Mouse (Mus musculus) embryonic facial prominence, embryonic 11.5 days (tissue): Measurements from ENCODE around the gene Atp2a1. TPM values are rescaled to one million over a fixed set of nuclear protein-coding genes. Genes with fewer than 3 reads are reported as not detected.
A peak's percentile ranks its signal among the peaks of the same experiment; 100 is the strongest.

Experiments used
- ATAC-seq: fragments of 200-750 bp; cut with Nextera tagmentation; replicated peaks from 2 replicates; pipeline ENCODE4 v1.8.0; 2017; ENCODE audit warnings: low read depth; ENCODE audit not compliant: insufficient number of reproducible peaks, low FRiP score, low TSS enrichment
- DNase-seq: peaks from one replicate; pipeline ENCODE4 v3.0.0-alpha.2; 2015; ENCODE audit warnings: low spot score
- H3K27ac ChIP-seq: fragments of 300-500 bp; sonication (generic); replicated peaks from 2 replicates; pipeline ENCODE4 v1.5.1; 2014; ENCODE audit warnings: mild to moderate bottlenecking, low read depth, low read length, control low read depth
- H3K27me3 ChIP-seq: fragments of 300-500 bp; sonication (generic); 2 replicates; pipeline ENCODE4 v1.6.1; 2014; ENCODE audit warnings: mild to moderate bottlenecking, low read length, moderate library complexity, mixed read lengths; ENCODE audit not compliant: control insufficient read depth, insufficient read depth
- H3K36me3 ChIP-seq: fragments of 300-500 bp; sonication (generic); replicated peaks from 2 replicates; pipeline ENCODE4 v1.6.1; 2014; ENCODE audit warnings: low read depth, mild to moderate bottlenecking, low read length, moderate library complexity, mixed read lengths; ENCODE audit not compliant: control insufficient read depth, insufficient read depth
- H3K4me1 ChIP-seq: fragments of 300-500 bp; sonication (generic); 2 replicates; pipeline ENCODE4 v1.6.1; 2014; ENCODE audit warnings: low read length, mixed read lengths; ENCODE audit not compliant: control insufficient read depth, insufficient read depth
- H3K4me2 ChIP-seq: fragments of 300-500 bp; sonication (generic); 2 replicates; pipeline ENCODE4 v1.6.1; 2014; ENCODE audit warnings: low read depth, mild to moderate bottlenecking, control low read depth, low read length, moderate library complexity
- H3K4me3 ChIP-seq: fragments of 300-500 bp; sonication (generic); 2 replicates; pipeline ENCODE4 v1.5.1; 2014; ENCODE audit warnings: low read depth, low read length, control low read depth
- H3K9ac ChIP-seq: fragments of 300-500 bp; sonication (generic); replicated peaks from 2 replicates; pipeline ENCODE4 v1.6.1; 2014; ENCODE audit warnings: mild to moderate bottlenecking, control low read depth, low read length
- H3K9me3 ChIP-seq: fragments of 300-500 bp; sonication (generic); replicated peaks from 2 replicates; pipeline ENCODE4 v1.6.1; 2016; ENCODE audit warnings: mild to moderate bottlenecking, low read length, inconsistent platforms, mixed read lengths; ENCODE audit not compliant: control insufficient read depth
- WGBS: fragments of 180-500 bp; shearing (Covaris S2); extraction: QIAGEN DNeasy Blood & Tissue Kit; methylation state at CpG from one replicate; pipeline ENCODE4 v1.1.7; 2014; 5-methylcytosine and 5-hydroxymethylcytosine counted together
- polyA plus RNA-seq: library from polyadenylated mRNA; unstranded; fragments of >200 nt; fragmentation: Nextera tagmentation; extraction: Ambion mirVana; gene quantifications from 2 replicates; pipeline ENCODE4 v1.2.1, GENCODE M21; 2014

Atp2a1 gene
- polyA plus RNA-seq, 1 experiment from 2014 or later: 6.6 TPM

- no peak for ATAC-seq
- Histone ChIP-seq H3K4me1 (no peaks in the 10 kb centered on the region), H3K27me3 (no peaks in the 10 kb centered on the region), H3K27ac (no peak overlapping the region), H3K9ac (no peak overlapping the region), H3K36me3 (peaks cover 2% of the 10 kb centered on the region; the same call in 1 of the 2 replicates), H3K9me3 (no peaks in the 10 kb centered on the region), H3K4me3 (no peak overlapping the region), H3K4me2 (no peak overlapping the region)
- 92% methylated on average over 9 of the region's 9 CpGs for WGBS
- no peak for DNase-seq
Observed at GRCm38 (mm10) chr7:126444536-126444935, 18.4 kb downstream of the Atp2a1 start.

DNA sequence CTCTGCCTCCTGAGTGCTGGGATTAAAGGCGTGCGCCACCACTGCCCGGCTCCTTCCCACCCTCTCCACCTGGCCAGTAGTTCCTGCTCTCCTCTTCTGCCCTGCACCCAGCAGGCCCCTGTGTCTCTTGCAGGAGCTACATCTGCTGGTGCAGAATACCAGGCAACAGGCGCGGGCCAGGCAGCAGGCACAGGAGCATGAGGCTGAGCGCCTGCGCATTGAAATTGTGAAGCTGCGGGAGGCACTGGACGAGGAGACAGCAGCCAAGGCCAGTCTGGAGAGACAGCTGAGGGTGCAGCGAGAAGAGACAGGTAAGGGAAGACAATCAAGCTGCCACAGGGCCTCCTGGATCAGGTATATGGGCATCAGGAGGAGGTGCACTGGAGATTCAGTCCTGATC, 18.9 kb downstream of the Atp2a1 start:
- Histone ChIP-seq H3K4me1 (no peaks in the 10 kb centered on the region), H3K27me3 (no peaks in the 10 kb centered on the region), H3K9me3 (no peaks in the 10 kb centered on the region), H3K27ac (no peak overlapping the region), H3K9ac (no peak overlapping the region), H3K4me2 (no peak overlapping the region), H3K36me3 (peaks cover 2% of the 10 kb centered on the region; the same call in 1 of the 2 replicates), H3K4me3 (no peak overlapping the region)
- WGBS: 93% methylated on average over 10 of the region's 10 CpGs
- DNase-seq (no peak), ATAC-seq (no peak)

- Histone ChIP-seq H3K36me3 (no peaks in the 10 kb centered on the region; the same call in 1 of the 2 replicates), H3K27ac (no peak overlapping the region), H3K4me2 (no peak overlapping the region), H3K27me3 (no peaks in the 10 kb centered on the region), H3K4me3 (no peak overlapping the region), H3K4me1 (no peaks in the 10 kb centered on the region), H3K9ac (no peak overlapping the region), H3K9me3 (no peaks in the 10 kb centered on the region)
- DNase-seq (no peak), ATAC-seq (no peak)
- 84% methylated on average over 9 of the region's 9 CpGs for WGBS
Observed at GRCm38 (mm10) chr7:126440134-126440533, 22.8 kb downstream of the Atp2a1 start.

GRCm38 (mm10) chr7:126436851-126437250, 26.1 kb downstream of the Atp2a1 start:
- DNase-seq (peak; percentile 81), ATAC-seq (no peak)
- H3K4me2 ChIP-seq: no peak overlapping the region
- no peak overlapping the region for H3K4me3 ChIP-seq
- no peaks in the 10 kb centered on the region for H3K9me3 ChIP-seq
- H3K27me3 ChIP-seq: no peaks in the 10 kb centered on the region
- H3K4me1 ChIP-seq: no peaks in the 10 kb centered on the region
- no peak overlapping the region for H3K27ac ChIP-seq
- 20% methylated on average over 8 of the region's 8 CpGs for WGBS
- no peak overlapping the region for H3K9ac ChIP-seq
- no peaks in the 10 kb centered on the region for H3K36me3 ChIP-seq

DNA sequence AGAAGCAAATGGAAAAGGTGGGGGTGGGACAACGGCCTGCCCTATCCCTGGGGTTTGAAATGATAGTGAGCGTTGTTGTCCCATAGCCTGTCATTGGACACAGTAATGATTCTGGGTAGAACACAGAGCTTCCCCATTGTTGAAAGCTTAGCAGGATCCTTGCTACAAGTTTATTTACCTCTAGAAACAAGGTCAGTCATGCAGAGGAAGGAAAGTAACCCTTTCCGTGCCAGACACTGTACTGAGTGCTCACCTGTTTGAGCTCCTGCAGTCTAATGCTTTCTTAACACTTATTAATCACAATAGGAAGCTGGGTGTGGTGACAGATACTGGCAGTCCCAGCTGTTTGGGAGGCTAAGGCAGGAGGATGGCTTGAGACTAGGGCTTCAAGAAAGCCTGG, 27.1 kb downstream of the Atp2a1 start:
- ATAC-seq: no peak
- Histone ChIP-seq H3K27me3 (no peaks in the 10 kb centered on the region), H3K4me2 (no peak overlapping the region), H3K4me1 (no peaks in the 10 kb centered on the region), H3K9me3 (no peaks in the 10 kb centered on the region), H3K27ac (no peak overlapping the region), H3K36me3 (no peaks in the 10 kb centered on the region), H3K4me3 (no peak overlapping the region), H3K9ac (no peak overlapping the region)
- WGBS: 84% methylated on average over 3 of the region's 3 CpGs
- no peak for DNase-seq

DNA sequence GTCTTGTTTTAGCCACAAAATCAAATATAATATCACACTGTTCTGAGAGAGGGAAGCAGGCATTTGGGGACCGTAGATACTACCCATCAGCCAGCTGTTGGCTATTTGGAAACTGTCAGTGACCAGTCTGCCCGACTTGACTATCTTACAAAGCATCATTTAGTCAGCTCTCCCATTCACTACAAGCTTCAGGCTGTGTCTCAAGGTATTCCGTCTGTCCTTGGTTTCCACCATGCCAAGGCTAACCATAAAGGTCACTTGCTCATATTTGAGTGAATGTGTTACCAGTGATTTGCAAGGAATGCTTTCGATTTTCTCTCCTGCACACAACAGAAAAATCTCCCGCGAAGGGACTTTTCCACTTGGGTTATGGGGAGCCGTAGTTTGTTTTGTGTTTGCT, 28.2 kb downstream of the Atp2a1 start:
- H3K27ac ChIP-seq: no peak overlapping the region
- H3K4me2 ChIP-seq: no peak overlapping the region
- H3K9ac ChIP-seq: no peak overlapping the region
- no peak overlapping the region for H3K4me3 ChIP-seq
- no peaks in the 10 kb centered on the region for H3K27me3 ChIP-seq
- ATAC-seq: no peak
- 86% methylated on average over 7 of the region's 7 CpGs for WGBS
- H3K4me1 ChIP-seq: peaks cover 1% of the 10 kb centered on the region; the same call in 1 of the 2 replicates
- no peaks in the 10 kb centered on the region for H3K9me3 ChIP-seq
- DNase-seq: no peak
- no peaks in the 10 kb centered on the region for H3K36me3 ChIP-seq

DNA sequence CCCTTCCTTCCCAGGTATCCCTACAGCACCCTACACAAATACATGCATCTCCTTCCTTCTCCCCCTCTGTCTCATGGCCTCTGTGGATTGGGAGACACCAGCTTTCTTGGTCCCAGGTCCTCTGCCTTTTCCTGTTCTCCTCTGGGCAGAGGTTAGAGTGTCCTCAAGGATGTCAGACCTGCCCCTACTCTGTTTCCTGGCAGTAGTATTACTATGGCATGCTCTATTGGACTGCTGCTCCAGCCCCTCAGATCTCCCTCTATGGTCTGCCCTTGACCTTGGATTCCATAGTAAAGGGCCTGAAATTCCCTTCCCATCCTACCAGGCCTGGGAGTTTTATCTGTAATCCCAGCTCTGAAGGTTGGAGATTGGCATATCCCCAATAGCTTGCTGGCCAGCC, 32.7 kb downstream of the Atp2a1 start:
- Histone ChIP-seq H3K9me3 (no peaks in the 10 kb centered on the region), H3K36me3 (no peaks in the 10 kb centered on the region), H3K4me3 (no peak overlapping the region), H3K9ac (no peak overlapping the region; the same call in 1 of the 2 replicates), H3K4me2 (no peak overlapping the region), H3K4me1 (peaks cover 5% of the 10 kb centered on the region; the same call in 1 of the 2 replicates), H3K27ac (no peak overlapping the region), H3K27me3 (no peaks in the 10 kb centered on the region)
- ATAC-seq (no peak), DNase-seq (no peak)

- Histone ChIP-seq H3K9me3 (no peaks in the 10 kb centered on the region), H3K36me3 (no peaks in the 10 kb centered on the region), H3K27ac (no peak overlapping the region), H3K4me1 (peaks cover 5% of the 10 kb centered on the region; the same call in 1 of the 2 replicates), H3K9ac (peak overlapping the region; percentile 80), H3K27me3 (no peaks in the 10 kb centered on the region), H3K4me2 (peak overlapping the region; percentile 65), H3K4me3 (peak overlapping the region; percentile 76)
- peak; percentile 10; the same call in 1 of the 2 replicates for ATAC-seq
- 32% methylated on average over 15 of the region's 15 CpGs for WGBS
- no peak for DNase-seq
Observed at GRCm38 (mm10) chr7:126429503-126429898, 33.4 kb downstream of the Atp2a1 start.
